Mouse (Mus musculus) embryo, embryonic 11 days (tissue): ENCODE data around the gene Gm4981.
"Not testable (repeated sequence)": the region's sequence is repeated elsewhere in the genome, so short reads cannot be mapped to it uniquely, and the experiment has no call there.

Experiments used
- DNase-seq: peaks from one replicate; pipeline ENCODE4 v3.0.0-alpha.2; 2015

Gm4981 gene

DNA sequence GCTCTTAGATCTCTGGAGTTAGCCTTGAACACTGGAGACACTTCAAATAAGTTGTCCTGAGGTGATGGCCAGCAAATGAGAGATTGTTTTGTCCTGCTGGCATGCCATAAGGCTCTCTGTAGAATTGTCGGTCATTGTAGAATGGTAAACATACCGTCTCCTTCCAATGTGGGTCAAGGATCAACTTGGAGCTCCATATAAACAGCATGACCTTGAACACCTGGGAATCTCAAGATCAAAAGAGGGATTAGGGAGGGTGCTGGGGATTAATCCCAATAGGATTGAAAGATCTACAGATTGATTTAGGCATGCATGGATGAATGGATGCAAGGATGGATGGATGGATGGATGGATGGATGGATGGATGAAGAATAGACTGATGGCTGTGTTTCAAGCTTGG is 14.9 kb downstream of the Gm4981 start:
- not testable (repeated sequence) for DNase-seq

- DNase-seq: no peak
Observed at GRCm38 (mm10) chr10:58220726-58221125, 15.8 kb downstream of the Gm4981 start.

GRCm38 (mm10) chr10:58217366-58217765 is 19.1 kb downstream of the Gm4981 start:
- no peak for DNase-seq

DNA sequence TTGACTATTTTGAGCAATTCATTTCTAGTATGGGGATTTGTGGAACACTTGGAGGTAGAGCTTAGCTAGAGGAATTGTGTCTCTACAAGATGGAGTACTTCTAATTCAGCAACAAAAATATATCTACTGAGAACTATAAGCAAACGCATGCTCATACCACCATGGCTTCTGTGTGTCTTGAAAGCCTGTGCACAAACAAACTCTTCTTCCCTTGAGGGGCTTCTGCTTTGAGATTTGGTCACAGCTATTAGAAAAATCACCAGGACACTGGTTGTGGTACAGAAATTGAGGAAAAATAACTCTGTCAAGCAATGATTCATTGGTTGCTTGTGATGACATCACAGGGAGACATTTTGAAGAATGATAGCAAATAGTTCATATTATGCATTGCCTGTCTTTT is 21.1 kb downstream of the Gm4981 start:
- no peak for DNase-seq

GRCm38 (mm10) chr10:58214934-58215333 is 21.6 kb downstream of the Gm4981 start:
- DNase-seq: no peak

GRCm38 (mm10) chr10:58214497-58214896 is 22.0 kb downstream of the Gm4981 start:
- DNase-seq: no peak

DNA sequence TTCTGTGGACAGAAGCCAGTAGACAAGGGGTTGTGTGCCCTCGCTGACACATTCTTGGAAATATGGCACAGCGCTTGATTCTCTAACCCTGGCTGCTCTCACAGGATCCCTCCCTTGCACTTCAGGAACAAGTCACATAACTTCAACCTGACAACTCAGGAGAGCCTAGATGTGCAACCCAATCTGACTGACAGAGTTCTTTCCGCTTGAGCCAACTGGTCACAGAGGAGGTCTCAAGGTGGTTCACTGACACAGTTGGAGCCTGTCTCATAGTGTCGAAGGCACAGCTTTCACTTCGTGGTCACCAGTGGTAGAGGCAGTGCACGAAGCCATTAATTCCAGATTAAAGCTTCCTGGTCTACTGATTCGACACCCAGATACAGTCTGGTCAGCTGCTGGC is 24.3 kb downstream of the Gm4981 start:
- DNase-seq: no peak

- DNase-seq: no peak
Observed at GRCm38 (mm10) chr10:58211213-58211612, 25.3 kb downstream of the Gm4981 start.

GRCm38 (mm10) chr10:58210514-58210913 is 26.0 kb downstream of the Gm4981 start:
- DNase-seq: no peak

DNA sequence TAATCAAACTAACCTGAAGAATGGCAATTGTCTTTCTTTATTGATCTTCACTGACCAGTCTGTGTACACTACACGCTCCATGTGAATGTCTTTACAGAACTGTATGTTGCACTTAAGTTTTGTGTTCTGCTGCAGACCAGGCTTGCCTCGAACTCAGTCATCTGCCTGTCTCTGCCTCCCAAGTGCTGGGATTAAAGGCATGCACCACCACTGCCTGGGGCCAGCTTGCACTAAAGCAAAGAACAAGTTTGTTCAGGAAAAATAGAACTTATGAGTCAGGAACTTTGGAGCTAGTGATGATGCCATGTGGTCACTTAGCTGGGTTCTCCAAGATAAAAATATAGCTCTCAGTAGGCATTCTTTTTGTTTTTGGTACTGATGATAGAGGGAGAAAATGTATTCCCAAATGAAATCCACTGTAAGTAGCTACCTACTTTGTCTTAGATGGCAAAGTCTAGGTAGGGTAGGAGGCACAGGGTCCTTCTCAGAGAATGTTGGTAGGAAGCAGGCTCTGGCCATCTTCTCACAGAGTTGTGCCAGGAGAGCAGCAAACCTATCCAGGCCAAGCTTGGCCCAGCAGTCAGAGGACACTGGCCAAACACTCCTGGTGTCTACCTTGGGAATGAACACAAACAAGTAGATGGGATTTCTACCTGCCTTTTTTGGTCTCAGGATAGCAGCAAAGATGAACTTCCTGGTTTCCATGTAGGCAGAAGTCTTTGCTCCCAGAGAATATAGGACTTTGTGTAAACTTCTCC is 26.6 kb downstream of the Gm4981 start:
- no peak for DNase-seq

- no peak for DNase-seq
Observed at GRCm38 (mm10) chr10:58206639-58207404, 29.7 kb downstream of the Gm4981 start.

DNA sequence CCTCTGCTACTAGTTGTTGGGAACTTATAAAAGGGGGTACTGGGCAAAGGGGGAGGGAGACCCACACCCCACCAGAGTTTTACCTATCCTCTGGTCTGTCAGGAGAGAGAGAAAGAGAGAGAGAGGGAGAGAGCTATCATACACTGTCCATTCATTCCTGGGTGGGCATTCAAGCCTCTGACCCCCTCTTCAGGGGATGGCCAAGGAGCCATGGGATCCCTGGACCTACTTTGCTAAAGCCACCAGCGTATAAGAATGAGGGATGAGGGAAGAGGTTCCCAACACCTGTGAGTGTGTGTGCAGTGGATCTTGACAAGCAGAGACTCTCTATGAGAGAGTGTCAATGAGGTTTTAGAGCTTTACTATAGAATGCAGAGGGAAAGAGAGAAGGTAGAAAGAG is 30.5 kb downstream of the Gm4981 start:
- no peak for DNase-seq
